Mouse (Mus musculus) gastrocnemius, postnatal 10 days (tissue): ENCODE results near the gene Ggct. TPM values are rescaled to one million over a fixed set of nuclear protein-coding genes. Genes with fewer than 3 reads are reported as not detected.

Experiments
- DNase-seq: peaks from one replicate; pipeline ENCODE4 v3.0.0; 2021; ENCODE audit warnings: mixed read lengths
- long read RNA-seq, 2 experiments: library from polyadenylated mRNA; stranded (forward); transcript quantifications; one replicate each; pipeline ENCODE4 v2.0.0; 2021
- total RNA-seq, 2 experiments: library from RNA; stranded (reverse); gene quantifications; 2 replicates each; pipeline ENCODE4 v1.2.3; 2021

The Ggct gene
- total RNA-seq = 1 to 10 TPM; 6.3 TPM
- long read RNA-seq, experiment 1, partial matches to known transcripts = 1 of 5 reads
- long read RNA-seq, experiment 1, other reads (novel, unspliced or antisense) = 0 of 5 reads
- long read RNA-seq, experiment 2, transcript Ggct-202 (4 exons, 3,960 nt) = major isoform, 5 of 6 reads
- long read RNA-seq, experiment 2, partial matches to known transcripts = 0 of 6 reads
- long read RNA-seq, experiment 2, other reads (novel, unspliced or antisense) = 1 of 6 reads

- DNase-seq = peak; percentile 89
Observed at GRCm38 (mm10) chr6:54992734-54993260, at the start of gene Ggct. Gene Ggct (minus strand): TSS chr6:54992950.

GRCm38 (mm10) chr6:55040031-55040430 lies 47.3 kb upstream of the Ggct start:
- no peak for DNase-seq

GRCm38 (mm10) chr6:55039446-55039783 lies 46.7 kb upstream of the Ggct start:
- no peak for DNase-seq

GRCm38 (mm10) chr6:55038671-55039445 lies 46.1 kb upstream of the Ggct start:
- peak; percentile 13 for DNase-seq

GRCm38 (mm10) chr6:55037799-55038670 lies 45.3 kb upstream of the Ggct start, which contains the start of gene Gars:
Gene Gars (plus strand): TSS chr6:55038007.
- peak; percentile 84 for DNase-seq

GRCm38 (mm10) chr6:55036731-55037130 lies 44.0 kb upstream of the Ggct start:
- no peak for DNase-seq

GRCm38 (mm10) chr6:55027642-55028041 lies 34.9 kb upstream of the Ggct start:
- DNase-seq = no peak

GRCm38 (mm10) chr6:55021806-55022205 lies 29.1 kb upstream of the Ggct start:
- DNase-seq = no peak

GRCm38 (mm10) chr6:55018417-55018816 lies 25.7 kb upstream of the Ggct start:
- no peak for DNase-seq

GRCm38 (mm10) chr6:55016710-55017583 lies 24.2 kb upstream of the Ggct start:
- peak; percentile 52 for DNase-seq

- peak; percentile 26 for DNase-seq
Observed at GRCm38 (mm10) chr6:55016236-55016635, 23.5 kb upstream of the Ggct start.

GRCm38 (mm10) chr6:55014184-55014583 lies 21.4 kb upstream of the Ggct start:
- DNase-seq = no peak

GRCm38 (mm10) chr6:55012516-55012915 lies 19.8 kb upstream of the Ggct start:
- DNase-seq = no peak

- DNase-seq = no peak
Observed at GRCm38 (mm10) chr6:55010330-55011091, 17.8 kb upstream of the Ggct start.

GRCm38 (mm10) chr6:55009391-55010230 lies 16.9 kb upstream of the Ggct start:
- no peak for DNase-seq

- DNase-seq = no peak
Observed at GRCm38 (mm10) chr6:55008401-55008800, 15.7 kb upstream of the Ggct start.

- no peak for DNase-seq
Observed at GRCm38 (mm10) chr6:55003559-55003958, 10.8 kb upstream of the Ggct start.

GRCm38 (mm10) chr6:55002438-55002837 lies 9.7 kb upstream of the Ggct start:
- no peak for DNase-seq

GRCm38 (mm10) chr6:55001320-55001719 lies 8.6 kb upstream of the Ggct start:
- DNase-seq = no peak

GRCm38 (mm10) chr6:54997726-54998125 lies 5.0 kb upstream of the Ggct start:
- DNase-seq = no peak
